Mouse (Mus musculus) heart, embryonic 13.5 days (tissue): ENCODE measurements at regions not wholly inside any gene's neighbourhood (a gene's known extent, or its start where the extent isn't known, plus 50 kb on each side); places are given as distances from the start of the nearest gene placed in this dataset.

Source experiments
- ATAC-seq: fragments of 200-750 bp; cut with Nextera tagmentation; 2 replicates; pipeline ENCODE4 v1.8.0; 2017; ENCODE audit warnings: moderate TSS enrichment; ENCODE audit not compliant: insufficient number of reproducible peaks, low FRiP score, low TSS enrichment; ENCODE audit errors: extremely low read depth
- H3K27ac ChIP-seq: fragments of 300-500 bp; sonication (generic); replicated peaks from 2 replicates; pipeline ENCODE4 v1.5.1; 2015; ENCODE audit warnings: moderate library complexity, mild to moderate bottlenecking, inconsistent platforms
- H3K27me3 ChIP-seq: fragments of 300-500 bp; sonication (generic); replicated peaks from 2 replicates; pipeline ENCODE4 v1.6.1; 2015; ENCODE audit warnings: mild to moderate bottlenecking, inconsistent platforms
- H3K36me3 ChIP-seq: fragments of 300-500 bp; sonication (generic); 2 replicates; pipeline ENCODE4 v1.6.1; 2015; ENCODE audit warnings: mild to moderate bottlenecking, inconsistent platforms
- H3K4me1 ChIP-seq: fragments of 300-500 bp; sonication (generic); 2 replicates; pipeline ENCODE4 v1.6.1; 2015; ENCODE audit warnings: inconsistent platforms
- H3K4me2 ChIP-seq: fragments of 300-500 bp; sonication (generic); 2 replicates; pipeline ENCODE4 v1.6.1; 2015; ENCODE audit warnings: inconsistent platforms, mild to moderate bottlenecking, moderate library complexity
- H3K4me3 ChIP-seq: fragments of 300-500 bp; sonication (generic); 2 replicates; pipeline ENCODE4 v1.5.1; 2015; ENCODE audit warnings: moderate library complexity, mild to moderate bottlenecking, inconsistent platforms
- H3K9ac ChIP-seq: fragments of 300-500 bp; sonication (generic); 2 replicates; pipeline ENCODE4 v1.6.1; 2015; ENCODE audit warnings: inconsistent platforms, mild to moderate bottlenecking, moderate library complexity
- H3K9me3 ChIP-seq: fragments of 300-500 bp; sonication (generic); 2 replicates; pipeline ENCODE4 v1.6.1; 2016; ENCODE audit warnings: inconsistent platforms
- WGBS: fragments of 180-500 bp; shearing (Covaris S2); methylation state at CpG from one replicate; pipeline ENCODE4 v1.1.7; 2015; ENCODE audit warnings: mixed read lengths; 5-methylcytosine and 5-hydroxymethylcytosine counted together

DNA sequence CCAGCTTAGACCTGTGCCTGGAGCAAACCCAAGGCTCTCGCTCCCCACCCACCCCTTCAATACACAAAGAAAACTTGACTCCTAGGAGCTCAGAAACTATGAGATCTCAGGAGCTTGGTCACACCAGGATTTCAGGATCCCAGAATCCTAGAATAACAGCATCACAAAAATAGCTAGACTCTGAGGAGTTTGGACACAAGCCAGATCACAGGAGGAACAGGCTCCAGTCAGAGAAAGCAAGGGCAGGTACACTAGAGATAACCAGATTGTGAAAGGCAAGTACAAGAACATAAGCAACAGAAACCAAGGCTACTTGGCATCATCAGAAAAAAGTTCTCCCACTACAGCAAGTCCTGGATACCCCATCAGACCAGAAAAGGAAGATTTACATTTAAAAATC, 221.5 kb downstream of the Epha7 start:
- 0 out of 2 replicates have a peak overlapping the region, but pooled peaks have one; percentile 28 for H3K27ac ChIP-seq
- ATAC-seq = no peak

DNA sequence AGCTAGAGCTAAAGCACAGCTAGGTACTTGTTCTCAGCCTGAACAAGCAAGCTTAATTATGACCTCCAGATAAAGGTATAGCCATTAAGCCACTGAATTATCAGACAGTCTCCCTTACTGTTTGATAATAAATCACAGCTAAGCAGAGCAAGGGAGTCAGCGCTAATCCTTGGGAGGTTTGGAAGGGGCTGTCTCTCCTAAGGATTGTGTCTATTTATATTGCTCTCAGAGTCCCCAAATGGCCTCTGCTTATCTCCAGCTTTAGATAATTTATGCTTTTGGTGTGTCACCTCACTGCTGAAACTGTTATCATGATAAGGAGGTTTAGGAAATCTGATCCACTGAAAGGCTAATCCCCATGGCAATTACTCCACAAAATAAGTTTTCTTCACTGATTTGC, 227.1 kb downstream of the Epha7 start:
- Histone ChIP-seq H3K9ac (no peak overlapping the region), H3K4me1 (peaks cover 8% of the 10 kb centered on the region; the same call in 1 of the 2 replicates), H3K9me3 (peaks cover 4% of the 10 kb centered on the region; the same call in 1 of the 2 replicates), H3K4me3 (no peak overlapping the region), H3K27me3 (no peaks in the 10 kb centered on the region), H3K27ac (no peak overlapping the region), H3K36me3 (no peaks in the 10 kb centered on the region), H3K4me2 (no peak overlapping the region)
- WGBS = 3% methylated on average over 1 of the region's 1 CpGs
- no peak for ATAC-seq

More for the DNA sequence above, 221.5 kb downstream of the Epha7 start:
- H3K36me3 ChIP-seq = no peaks in the 10 kb centered on the region
- no peak overlapping the region for H3K9ac ChIP-seq
- H3K4me1 ChIP-seq = peaks cover 8% of the 10 kb centered on the region; the same call in 1 of the 2 replicates
- peaks cover 9% of the 10 kb centered on the region; the same call in 1 of the 2 replicates for H3K9me3 ChIP-seq
- no peak overlapping the region for H3K4me2 ChIP-seq
- H3K4me3 ChIP-seq = no peak overlapping the region
- no peaks in the 10 kb centered on the region for H3K27me3 ChIP-seq
- 57% methylated on average over 1 of the region's 1 CpGs for WGBS

DNA sequence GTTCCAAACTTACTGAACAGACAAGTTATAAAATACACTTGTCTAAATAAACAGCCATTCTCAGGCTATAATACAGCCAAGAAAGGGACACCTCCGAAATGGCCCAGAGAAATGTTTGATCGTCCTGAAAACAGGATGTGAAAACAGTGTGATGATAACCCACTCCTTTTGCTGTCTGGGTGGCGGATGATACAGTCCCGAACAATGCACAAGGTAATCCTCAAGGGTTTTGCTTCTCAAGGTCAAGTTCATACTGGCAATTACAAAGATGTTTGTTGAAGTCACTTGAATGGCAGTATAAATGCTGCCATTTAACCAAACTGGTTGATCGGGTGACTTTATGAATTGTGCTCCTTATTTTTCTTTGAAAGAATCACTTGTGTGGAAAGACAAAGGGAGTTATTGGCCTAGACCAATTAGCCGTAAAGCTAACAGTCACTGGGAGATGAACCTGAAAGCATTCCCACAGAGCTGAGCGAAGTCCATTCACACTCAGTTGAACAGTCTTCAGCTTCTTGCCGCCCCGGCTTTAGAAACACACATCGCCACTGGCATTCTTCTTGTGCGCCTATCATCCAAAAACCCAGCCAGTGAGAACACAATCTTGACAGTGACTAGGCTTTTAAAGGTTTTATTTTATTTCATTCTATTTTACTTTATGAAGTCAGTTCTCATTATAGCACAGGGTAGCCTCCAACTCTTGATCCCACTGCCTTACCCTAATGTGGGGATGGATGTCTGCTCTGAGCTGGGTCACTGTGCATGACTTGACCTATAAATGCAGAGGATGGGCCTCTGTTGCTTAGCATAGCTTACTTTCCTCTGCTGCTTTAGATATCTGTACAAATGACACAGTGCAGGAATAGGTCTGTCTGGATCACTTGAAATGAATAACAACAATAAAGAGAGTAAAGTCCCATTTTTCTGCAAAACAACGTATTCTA, 256.0 kb downstream of the Epha7 start:
- Histone ChIP-seq H3K36me3 (no peaks in the 10 kb centered on the region), H3K4me3 (no peak overlapping the region), H3K9me3 (no peaks in the 10 kb centered on the region), H3K27ac (no peak overlapping the region), H3K4me2 (no peak overlapping the region), H3K4me1 (no peaks in the 10 kb centered on the region), H3K9ac (no peak overlapping the region), H3K27me3 (no peaks in the 10 kb centered on the region)
- 76% methylated on average over 12 of the region's 12 CpGs for WGBS
- no peak for ATAC-seq

GRCm38 (mm10) chr4:29074204-29074603, 261.3 kb downstream of the Epha7 start:
- Histone ChIP-seq H3K9ac (no peak overlapping the region), H3K4me1 (0 out of 2 replicates have a peak, but pooled peaks cover 5% of the 10 kb centered on the region), H3K27ac (no peak overlapping the region), H3K4me3 (no peak overlapping the region), H3K27me3 (no peaks in the 10 kb centered on the region), H3K9me3 (no peaks in the 10 kb centered on the region), H3K4me2 (no peak overlapping the region), H3K36me3 (no peaks in the 10 kb centered on the region)
- no peak for ATAC-seq

DNA sequence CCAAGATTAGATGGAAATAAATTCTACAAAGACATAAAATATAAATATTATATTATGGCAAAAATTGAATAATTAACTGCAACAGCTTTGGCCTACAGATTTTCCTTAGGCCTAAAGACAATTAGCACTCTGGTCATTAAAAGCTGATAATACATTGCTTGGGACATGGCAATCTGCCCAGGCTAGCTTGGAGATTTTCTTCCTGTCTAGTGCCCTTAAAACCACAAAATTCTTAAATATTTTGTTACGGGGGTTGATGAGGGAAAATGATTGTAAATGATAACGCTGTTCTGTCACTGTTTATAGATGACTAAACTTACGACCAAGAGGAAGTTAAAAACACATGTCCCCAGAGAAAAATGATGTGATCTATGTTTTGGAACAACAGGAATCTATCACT, 261.9 kb downstream of the Epha7 start:
- Histone ChIP-seq H3K27me3 (no peaks in the 10 kb centered on the region), H3K4me2 (no peak overlapping the region), H3K9me3 (no peaks in the 10 kb centered on the region), H3K9ac (no peak overlapping the region), H3K4me1 (0 out of 2 replicates have a peak, but pooled peaks cover 5% of the 10 kb centered on the region), H3K27ac (no peak overlapping the region), H3K36me3 (no peaks in the 10 kb centered on the region), H3K4me3 (no peak overlapping the region)
- no peak for ATAC-seq
- WGBS = 67% methylated on average over 3 of the region's 3 CpGs

- no peak overlapping the region for H3K4me2 ChIP-seq
- no peaks in the 10 kb centered on the region for H3K36me3 ChIP-seq
- H3K9ac ChIP-seq = no peak overlapping the region
- 70% methylated on average over 3 of the region's 3 CpGs for WGBS
- H3K27me3 ChIP-seq = no peaks in the 10 kb centered on the region
- H3K27ac ChIP-seq = no peak overlapping the region
- 0 out of 2 replicates have a peak, but pooled peaks cover 5% of the 10 kb centered on the region for H3K4me1 ChIP-seq
- ATAC-seq = no peak
- H3K9me3 ChIP-seq = no peaks in the 10 kb centered on the region
- H3K4me3 ChIP-seq = no peak overlapping the region
Observed at GRCm38 (mm10) chr4:29076683-29077082, 263.8 kb downstream of the Epha7 start.

- no peaks in the 10 kb centered on the region for H3K9me3 ChIP-seq
- H3K9ac ChIP-seq = no peak overlapping the region
- WGBS = 92% methylated on average over 3 of the region's 3 CpGs
- ATAC-seq = no peak
- H3K4me3 ChIP-seq = no peak overlapping the region
- H3K27me3 ChIP-seq = no peaks in the 10 kb centered on the region
- H3K4me1 ChIP-seq = 0 out of 2 replicates have a peak, but pooled peaks cover 5% of the 10 kb centered on the region
- no peak overlapping the region for H3K4me2 ChIP-seq
- no peak overlapping the region for H3K27ac ChIP-seq
- H3K36me3 ChIP-seq = no peaks in the 10 kb centered on the region
Observed at GRCm38 (mm10) chr4:29078391-29078790, 265.5 kb downstream of the Epha7 start.

DNA sequence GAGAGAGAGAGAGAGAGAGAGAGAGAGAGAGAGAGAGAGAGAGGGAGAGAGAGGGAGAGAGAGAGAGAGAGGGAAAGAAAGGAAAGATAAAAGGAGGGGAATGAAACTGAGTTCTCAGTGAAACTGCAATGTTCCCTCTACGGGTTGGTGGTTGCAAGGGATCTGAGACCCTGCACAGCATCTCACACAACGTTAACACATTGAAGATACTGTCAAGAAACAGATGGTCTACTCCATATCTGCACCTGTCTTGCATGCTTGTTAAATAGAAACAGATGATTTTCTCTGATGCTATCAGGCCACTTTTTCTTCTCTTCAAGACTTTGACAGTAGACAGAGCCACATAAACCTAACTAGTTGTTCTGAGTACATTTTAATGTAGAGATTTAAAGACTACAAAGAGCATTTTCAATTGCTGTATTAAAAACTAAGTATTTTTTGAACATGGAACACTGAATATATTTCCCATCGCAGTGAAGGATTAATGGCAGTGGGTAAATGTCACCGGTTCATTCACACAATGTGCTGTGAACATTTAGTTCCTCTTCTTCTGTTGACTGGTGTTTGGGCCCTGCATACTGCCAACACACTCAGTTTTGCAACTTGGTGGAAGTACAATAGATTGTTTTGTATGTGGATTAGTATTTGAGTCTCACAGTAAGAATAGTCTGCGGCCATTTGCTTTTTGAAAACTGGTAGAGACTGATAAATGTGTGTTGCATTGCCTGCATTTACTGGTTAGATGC, 270.8 kb downstream of the Epha7 start:
- H3K4me1 ChIP-seq = no peaks in the 10 kb centered on the region
- no peaks in the 10 kb centered on the region for H3K36me3 ChIP-seq
- no peaks in the 10 kb centered on the region for H3K27me3 ChIP-seq
- H3K9ac ChIP-seq = no peak overlapping the region
- ATAC-seq = no peak
- no peak overlapping the region for H3K4me3 ChIP-seq
- no peaks in the 10 kb centered on the region for H3K9me3 ChIP-seq
- 47% methylated on average over 5 of the region's 5 CpGs for WGBS
- no peak overlapping the region for H3K4me2 ChIP-seq
- no peak overlapping the region for H3K27ac ChIP-seq

GRCm38 (mm10) chr4:29090949-29091348, 278.0 kb downstream of the Epha7 start:
- H3K4me3 ChIP-seq = 0 out of 2 replicates have a peak overlapping the region, but pooled peaks have one; percentile 6
- peaks cover 12% of the 10 kb centered on the region for H3K27me3 ChIP-seq
- WGBS = 11% methylated on average over 4 of the region's 4 CpGs
- H3K36me3 ChIP-seq = no peaks in the 10 kb centered on the region
- no peak for ATAC-seq
- H3K4me2 ChIP-seq = peak overlapping the region; percentile 51
- H3K27ac ChIP-seq = peak overlapping the region; percentile 61
- H3K4me1 ChIP-seq = peaks cover 32% of the 10 kb centered on the region
- no peaks in the 10 kb centered on the region for H3K9me3 ChIP-seq
- H3K9ac ChIP-seq = no peak overlapping the region

- no peak for ATAC-seq
- peaks cover 12% of the 10 kb centered on the region for H3K27me3 ChIP-seq
- 0 out of 2 replicates have a peak overlapping the region, but pooled peaks have one; percentile 6 for H3K4me3 ChIP-seq
- no peaks in the 10 kb centered on the region for H3K36me3 ChIP-seq
- H3K27ac ChIP-seq = peak overlapping the region; percentile 61
- WGBS = 28% methylated on average over 5 of the region's 5 CpGs
- H3K9ac ChIP-seq = no peak overlapping the region
- H3K4me2 ChIP-seq = peak overlapping the region; percentile 51
- no peaks in the 10 kb centered on the region for H3K9me3 ChIP-seq
- peaks cover 32% of the 10 kb centered on the region for H3K4me1 ChIP-seq
Observed at GRCm38 (mm10) chr4:29091495-29092211, 278.7 kb downstream of the Epha7 start.

GRCm38 (mm10) chr4:29102373-29102772, 289.4 kb downstream of the Epha7 start:
- ATAC-seq = no peak
- peaks cover 4% of the 10 kb centered on the region; the same call in 1 of the 2 replicates for H3K4me1 ChIP-seq
- no peak overlapping the region for H3K4me3 ChIP-seq
- H3K27me3 ChIP-seq = no peaks in the 10 kb centered on the region
- H3K36me3 ChIP-seq = no peaks in the 10 kb centered on the region
- WGBS = 67% methylated on average over 2 of the region's 2 CpGs
- no peak overlapping the region for H3K9ac ChIP-seq
- no peak overlapping the region for H3K27ac ChIP-seq
- H3K9me3 ChIP-seq = no peaks in the 10 kb centered on the region
- no peak overlapping the region for H3K4me2 ChIP-seq
